Mouse (Mus musculus) R1 (cell line): ENCODE measurements at regions not wholly inside any gene's neighbourhood (a gene's known extent, or its start where the extent isn't known, plus 50 kb on each side); places are given as distances from the start of the nearest gene placed in this dataset.

ENCODE experiments used
- DNase-seq: peaks from one replicate; pipeline ENCODE4 v3.0.0-alpha.2; 2018; ENCODE audit warnings: low read depth, low spot score

DNA sequence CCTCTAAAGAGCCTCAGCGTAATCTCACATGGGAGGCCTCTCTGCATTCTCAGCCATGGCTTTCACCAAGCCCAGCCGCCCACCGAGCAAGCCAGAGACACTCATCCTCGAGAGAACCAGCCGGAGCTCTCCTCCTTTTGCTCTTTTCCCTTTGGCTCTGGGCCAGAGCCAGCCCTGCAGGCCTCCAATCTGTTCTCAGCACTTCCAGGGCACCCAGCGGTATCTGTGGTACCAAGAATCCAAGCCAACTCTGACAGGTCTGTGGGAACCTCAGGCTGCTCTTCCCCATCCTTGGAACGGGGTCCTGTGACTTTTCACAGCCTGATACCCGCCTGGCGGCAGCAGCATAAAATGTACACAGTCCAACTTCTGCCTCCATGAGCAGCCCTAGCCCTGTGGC lies 58.7 kb upstream of the Lnp1 start:
- DNase-seq = peak; percentile 16
